8 mouse cellular contexts compared by ENCODE assay signal in the genomic region with DNA sequence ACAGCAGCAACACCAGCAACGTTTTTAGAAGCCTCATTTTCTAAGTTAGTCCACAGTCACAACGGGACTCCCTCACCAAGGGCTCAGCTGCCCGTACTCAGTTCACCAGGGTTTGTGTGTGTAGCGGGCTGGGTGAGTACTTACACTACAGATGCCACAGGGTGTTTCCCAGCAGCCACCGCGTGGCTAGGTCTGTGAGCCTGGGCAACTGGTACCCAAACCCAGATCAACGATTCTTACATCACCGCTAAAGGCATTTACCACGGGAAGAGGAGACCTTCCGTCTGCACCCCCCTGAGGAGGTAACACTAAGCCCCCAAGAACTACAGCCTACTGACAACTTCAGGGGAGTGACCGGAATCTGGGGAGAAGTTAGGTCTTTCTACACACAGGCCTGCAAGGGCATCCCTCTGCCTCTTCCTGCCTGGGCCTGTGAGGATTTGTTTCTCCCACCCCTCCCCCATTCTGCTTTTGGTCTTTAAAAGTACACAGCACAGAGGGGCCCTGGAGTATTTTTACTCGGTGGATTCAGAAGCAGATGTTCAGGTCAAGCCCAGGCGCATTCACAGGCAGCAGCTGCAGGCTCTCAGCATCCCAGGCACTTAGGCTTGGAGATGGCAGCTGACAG.
DNase-seq lines count a peak whose midpoint lies in the region.

No protein-coding gene starts in this region.

- no peaks in the 10 kb centered on the region for H3K27me3 ChIP-seq in splenic B cell, adult 2 months (ENCODE audit: control insufficient read depth, insufficient read depth, low read length, poor library complexity, severe bottlenecking)

- no peaks in the 10 kb centered on the region for H3K36me3 ChIP-seq in splenic B cell, adult 2 months (ENCODE audit: control insufficient read depth, insufficient read depth, low read length, poor library complexity, severe bottlenecking)

- DNase-seq in thymus, postnatal 0 days (ENCODE audit: low spot score) = peak; percentile 63
- DNase-seq in thymus, postnatal 25 days = no peak
- peak; percentile 57 for DNase-seq in heart, adult 8-10 months (ENCODE audit: low spot score)
- DNase-seq in kidney, adult 8-10 months = peak; percentile 21 to 44
- DNase-seq in lung, postnatal 10 days = peak; percentile 83
- peak; percentile 58 for DNase-seq in splenic B cell, adult 2 months (ENCODE audit: low read depth, low spot score)
- no peak for DNase-seq in right cerebral cortex, postnatal 36 days (ENCODE audit: low spot score in 2 of 2)
- DNase-seq in cerebellum, adult 9-11 months = no peak

Comparison
In these comparisons a context has a peak if more than half of its experiments do, and no peak if none do; other contexts are left out.
1. DNase-seq: peak in thymus, postnatal 0 days (single experiment), heart, adult 8-10 months (single experiment), kidney, adult 8-10 months (2 of 2), lung, postnatal 10 days (single experiment) and splenic B cell, adult 2 months (single experiment); none in thymus, postnatal 25 days (single experiment), right cerebral cortex, postnatal 36 days (0 of 2) and cerebellum, adult 9-11 months (single experiment).